Mouse (Mus musculus): ENCODE measurements around the gene Efna4. TPM values are rescaled to one million over a fixed set of nuclear protein-coding genes. Genes with fewer than 3 reads are reported as not detected.
A peak's percentile ranks its signal among the peaks of the same experiment; 100 is the strongest.

Gene Efna4
- polyA plus RNA-seq, 1 experiment from 2014 or later = 1.0 TPM

DNA sequence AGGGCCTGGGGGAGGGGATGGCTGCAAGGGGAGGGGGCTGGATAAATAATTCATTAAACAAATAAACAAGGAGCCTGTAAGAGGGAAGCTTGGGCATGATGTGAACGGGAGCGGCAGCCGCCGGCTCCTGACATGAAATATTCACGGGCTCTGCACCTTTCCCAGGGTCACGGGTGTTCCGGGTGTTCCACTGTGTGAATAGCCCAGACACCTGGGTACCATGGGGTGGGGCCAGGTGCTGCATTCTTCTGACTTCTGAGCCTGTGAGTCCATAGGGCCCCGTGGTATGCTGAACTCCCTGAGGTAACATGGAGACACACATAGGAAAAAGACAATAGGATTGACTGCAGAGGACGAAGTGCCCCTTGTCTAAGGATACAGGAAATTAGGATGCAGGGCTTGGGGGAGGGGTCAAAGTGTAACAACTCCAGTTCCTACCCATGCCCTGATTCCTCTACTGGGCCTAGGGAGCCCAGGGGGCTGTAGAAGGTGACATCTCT, 10.4 kb downstream of the Efna4 start:
- Histone ChIP-seq H3K27me3 (peaks cover 83% of the 10 kb centered on the region), H3K27ac (no peak overlapping the region), H3K9ac (no peak overlapping the region), H3K4me3 (replicated peaks) (no peak overlapping the region), H3K36me3 (no peaks in the 10 kb centered on the region), H3K4me1 (replicated peaks) (peaks cover 10% of the 10 kb centered on the region), H3K4me2 (no peak overlapping the region), H3K9me3 (replicated peaks) (no peaks in the 10 kb centered on the region)
- WGBS (ENCODE audit: insufficient replicate concordance) = 54% methylated on average over 9 of the region's 9 CpGs
- DNase-seq = no peak
- no peak for ATAC-seq (ENCODE audit: low read depth)

DNA sequence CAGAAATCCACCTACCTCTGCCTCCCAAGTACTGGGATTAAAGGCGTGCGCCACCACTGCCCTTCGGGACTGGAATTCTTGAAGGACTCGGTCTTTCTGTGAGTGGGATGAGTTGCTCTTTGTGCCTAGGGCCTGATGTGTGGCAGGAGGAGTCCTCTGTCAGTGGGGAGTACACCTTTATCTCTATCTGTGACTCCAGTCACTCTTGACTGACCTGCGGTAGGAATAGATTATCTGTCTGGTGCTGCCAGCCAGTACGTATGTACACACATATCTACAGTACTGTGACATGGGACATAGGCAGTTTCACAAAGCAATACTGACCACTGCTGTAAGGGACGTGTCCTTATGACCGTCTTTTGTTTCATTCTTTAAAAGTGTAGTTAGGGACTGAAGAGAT, 11.9 kb downstream of the Efna4 start:
- Histone ChIP-seq H3K4me1 (replicated peaks) (peaks cover 25% of the 10 kb centered on the region), H3K4me2 (no peak overlapping the region), H3K27me3 (peaks cover 90% of the 10 kb centered on the region), H3K27ac (no peak overlapping the region), H3K36me3 (no peaks in the 10 kb centered on the region), H3K9me3 (replicated peaks) (no peaks in the 10 kb centered on the region), H3K9ac (no peak overlapping the region), H3K4me3 (replicated peaks) (no peak overlapping the region)
- ATAC-seq (ENCODE audit: low read depth) (no peak), DNase-seq (no peak)
- 56% methylated on average over 8 of the region's 8 CpGs for WGBS (ENCODE audit: insufficient replicate concordance)

GRCm38 (mm10) chr3:89322514-89323165, 15.2 kb downstream of the Efna4 start, which contains the start of gene Efna3:
Efna3 (minus strand) TSS chr3:89322965.
- no peaks in the 10 kb centered on the region for H3K36me3 ChIP-seq
- peaks cover 96% of the 10 kb centered on the region for H3K27me3 ChIP-seq
- no peaks in the 10 kb centered on the region for H3K9me3 ChIP-seq (replicated peaks)
- DNase-seq (no peak), ATAC-seq (ENCODE audit: low read depth) (peak; percentile 27; the same call in 1 of the 2 replicates)
- peak within 1 kb of the TSS; percentile 66 for H3K4me2 ChIP-seq
- peaks cover 43% of the 10 kb centered on the region for H3K4me1 ChIP-seq (replicated peaks)
- peak within 1 kb of the TSS; percentile 47 for H3K4me3 ChIP-seq (replicated peaks)
- peak within 1 kb of the TSS; percentile 31 for H3K9ac ChIP-seq
- 2% methylated on average over 53 of the region's 53 CpGs for WGBS (ENCODE audit: insufficient replicate concordance)
- no peak within 1 kb of the TSS for H3K27ac ChIP-seq

GRCm38 (mm10) chr3:89322131-89322500, 15.7 kb downstream of the Efna4 start:
- no peaks in the 10 kb centered on the region for H3K36me3 ChIP-seq
- H3K9ac ChIP-seq = peak overlapping the region; percentile 31
- H3K4me2 ChIP-seq = peak overlapping the region; percentile 66
- 4% methylated on average over 14 of the region's 14 CpGs for WGBS (ENCODE audit: insufficient replicate concordance)
- no peak overlapping the region for H3K27ac ChIP-seq
- H3K4me1 ChIP-seq (replicated peaks) = peaks cover 43% of the 10 kb centered on the region
- DNase-seq (no peak), ATAC-seq (ENCODE audit: low read depth) (no peak)
- H3K4me3 ChIP-seq (replicated peaks) = peak overlapping the region; percentile 47
- peaks cover 96% of the 10 kb centered on the region for H3K27me3 ChIP-seq
- no peaks in the 10 kb centered on the region for H3K9me3 ChIP-seq (replicated peaks)

DNA sequence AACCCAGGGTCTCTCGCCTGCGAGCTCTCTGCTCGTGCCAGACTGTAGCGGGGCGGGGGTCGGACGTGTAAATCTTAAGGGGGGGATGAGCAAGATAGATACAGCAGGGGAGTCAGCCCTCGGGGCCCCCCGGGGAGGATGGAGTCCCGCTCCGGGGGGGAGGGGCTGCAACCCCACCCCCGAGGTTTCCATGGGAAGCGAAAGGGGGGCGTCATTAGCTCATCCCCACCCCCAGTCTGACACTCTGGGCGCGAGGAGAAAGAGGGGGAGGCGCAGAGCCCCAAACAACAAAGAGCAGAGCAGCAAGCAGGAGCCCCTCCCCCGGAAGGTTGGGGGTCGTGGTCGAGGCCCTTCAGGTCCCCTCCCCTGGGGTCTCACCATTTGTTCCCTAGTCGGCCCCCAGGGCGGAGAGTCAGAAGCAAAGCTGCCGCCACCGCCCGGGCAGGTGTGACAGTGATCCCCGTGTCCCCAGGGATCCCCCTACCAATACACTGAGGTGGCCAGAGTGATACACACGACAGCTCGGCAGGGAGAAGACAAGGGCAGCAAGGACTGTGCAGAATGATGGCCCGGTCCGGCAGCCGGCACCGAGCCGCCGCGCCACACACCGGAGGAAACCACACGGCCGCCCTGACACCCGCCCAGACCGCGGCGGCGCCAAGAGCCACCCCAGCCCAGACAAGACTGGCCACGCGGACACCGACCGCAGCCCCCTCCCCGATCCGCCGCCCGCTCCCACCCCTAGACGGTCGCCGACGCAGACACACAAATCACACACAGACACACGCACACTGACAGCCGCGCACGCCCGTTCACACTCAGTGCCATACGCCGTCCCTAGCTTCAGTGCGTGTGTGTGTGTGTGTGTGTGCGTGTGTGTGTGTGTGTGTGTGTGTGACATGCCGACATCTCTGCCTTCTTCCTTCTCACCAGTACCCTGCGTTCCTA, 16.4 kb downstream of the Efna4 start:
- H3K4me1 ChIP-seq (replicated peaks) = peaks cover 44% of the 10 kb centered on the region
- WGBS (ENCODE audit: insufficient replicate concordance) = 3% methylated on average over 65 of the region's 66 CpGs
- DNase-seq = no peak
- H3K9ac ChIP-seq = no peak overlapping the region
- peaks cover 96% of the 10 kb centered on the region for H3K27me3 ChIP-seq
- no peaks in the 10 kb centered on the region for H3K9me3 ChIP-seq (replicated peaks)
- peak overlapping the region; percentile 66 for H3K4me2 ChIP-seq
- no peaks in the 10 kb centered on the region for H3K36me3 ChIP-seq
- no peak overlapping the region for H3K27ac ChIP-seq
- peak overlapping the region; percentile 47 for H3K4me3 ChIP-seq (replicated peaks)
- ATAC-seq (ENCODE audit: low read depth) = no peak

DNA sequence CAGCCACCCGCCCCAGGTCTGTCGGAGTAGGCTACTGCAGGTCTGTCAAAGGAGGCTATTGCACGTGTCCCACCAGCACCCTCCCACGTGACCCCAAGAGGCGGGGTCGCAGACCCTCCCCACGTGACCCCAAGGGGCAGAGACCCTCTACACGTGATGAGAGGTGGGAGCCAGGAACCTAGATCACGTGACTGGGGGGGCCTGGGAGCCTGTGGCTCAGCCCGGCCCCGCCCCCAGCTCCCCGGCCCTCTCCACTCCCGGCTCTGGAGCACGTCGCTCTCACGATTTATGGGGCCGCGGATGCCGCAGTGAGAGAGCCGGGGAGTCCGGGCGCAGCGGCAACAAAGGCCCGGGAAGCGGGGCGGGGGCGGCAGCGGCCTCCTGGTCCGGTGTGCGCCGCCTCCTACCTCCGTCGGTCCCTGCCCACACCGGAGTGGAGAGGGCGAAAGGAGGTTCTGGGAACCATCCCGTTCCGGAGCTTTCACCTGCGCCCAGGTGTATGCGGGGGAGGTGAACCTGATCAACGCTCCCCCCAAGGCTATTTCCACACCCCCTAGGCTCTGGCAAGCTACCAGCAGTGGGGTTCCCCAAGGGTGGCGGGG, 17.1 kb downstream of the Efna4 start:
- ATAC-seq (ENCODE audit: low read depth) (no peak), DNase-seq (no peak)
- H3K27me3 ChIP-seq = peaks cover 99% of the 10 kb centered on the region
- no peak overlapping the region for H3K9ac ChIP-seq
- H3K27ac ChIP-seq = no peak overlapping the region
- no peaks in the 10 kb centered on the region for H3K36me3 ChIP-seq
- H3K9me3 ChIP-seq (replicated peaks) = no peaks in the 10 kb centered on the region
- WGBS (ENCODE audit: insufficient replicate concordance) = under 1% methylated on average over 26 of the region's 41 CpGs
- H3K4me2 ChIP-seq = peak overlapping the region; percentile 66
- peaks cover 47% of the 10 kb centered on the region for H3K4me1 ChIP-seq (replicated peaks)
- peak overlapping the region; percentile 47 for H3K4me3 ChIP-seq (replicated peaks)

GRCm38 (mm10) chr3:89319591-89320350, 18.1 kb downstream of the Efna4 start:
- 4% methylated on average over 58 of the region's 58 CpGs for WGBS (ENCODE audit: insufficient replicate concordance)
- Histone ChIP-seq H3K9me3 (replicated peaks) (no peaks in the 10 kb centered on the region), H3K4me1 (replicated peaks) (peaks cover 47% of the 10 kb centered on the region), H3K4me2 (peak overlapping the region; percentile 66), H3K36me3 (no peaks in the 10 kb centered on the region), H3K27me3 (peaks cover 92% of the 10 kb centered on the region), H3K27ac (no peak overlapping the region), H3K9ac (no peak overlapping the region), H3K4me3 (replicated peaks) (peak overlapping the region; percentile 40)
- no peak for DNase-seq
- no peak for ATAC-seq (ENCODE audit: low read depth)

GRCm38 (mm10) chr3:89318971-89319590, 18.7 kb downstream of the Efna4 start:
- Histone ChIP-seq H3K4me3 (replicated peaks) (peak overlapping the region; percentile 40), H3K36me3 (no peaks in the 10 kb centered on the region), H3K4me1 (replicated peaks) (peaks cover 47% of the 10 kb centered on the region), H3K9me3 (replicated peaks) (no peaks in the 10 kb centered on the region), H3K9ac (no peak overlapping the region), H3K27me3 (peaks cover 89% of the 10 kb centered on the region), H3K4me2 (peak overlapping the region; percentile 54), H3K27ac (no peak overlapping the region)
- ATAC-seq (ENCODE audit: low read depth) (no peak), DNase-seq (no peak)
- WGBS (ENCODE audit: insufficient replicate concordance) = 12% methylated on average over 21 of the region's 21 CpGs

- no peak for ATAC-seq (ENCODE audit: low read depth)
Measured at GRCm38 (mm10) chr3:89318316-89318715, 19.5 kb downstream of the Efna4 start.

DNA sequence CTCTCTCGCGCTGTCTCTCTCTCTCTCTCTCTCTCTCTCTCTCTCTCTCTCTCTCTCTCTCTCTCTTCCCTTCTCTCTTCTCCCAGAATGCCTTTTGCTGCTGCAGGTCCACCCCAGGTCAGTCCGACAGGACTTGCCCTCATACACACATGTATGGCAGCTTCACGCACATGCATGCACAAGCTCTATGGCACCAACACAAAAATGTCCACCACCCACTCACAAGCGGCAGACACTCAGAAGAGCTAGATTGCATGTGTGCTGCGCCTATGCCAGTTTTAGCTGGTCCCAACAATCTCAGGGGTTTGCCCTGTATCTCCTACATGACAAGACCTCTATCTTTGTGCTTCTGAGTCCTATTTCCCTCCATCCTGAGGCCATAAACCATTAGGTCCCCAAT, 20.6 kb downstream of the Efna4 start:
- Histone ChIP-seq H3K27me3 (peaks cover 72% of the 10 kb centered on the region), H3K36me3 (no peaks in the 10 kb centered on the region), H3K9me3 (replicated peaks) (no peaks in the 10 kb centered on the region), H3K27ac (no peak overlapping the region), H3K4me3 (replicated peaks) (no peak overlapping the region), H3K4me1 (replicated peaks) (peaks cover 40% of the 10 kb centered on the region), H3K4me2 (no peak overlapping the region), H3K9ac (no peak overlapping the region)
- ATAC-seq (ENCODE audit: low read depth) (no peak), DNase-seq (no peak)
- WGBS (ENCODE audit: insufficient replicate concordance) = 63% methylated on average over 6 of the region's 6 CpGs

More at GRCm38 (mm10) chr3:89318316-89318715, 19.5 kb downstream of the Efna4 start:
- H3K4me1 ChIP-seq (replicated peaks) = peaks cover 47% of the 10 kb centered on the region
- no peak overlapping the region for H3K9ac ChIP-seq
- no peak overlapping the region for H3K4me2 ChIP-seq
- no peaks in the 10 kb centered on the region for H3K9me3 ChIP-seq (replicated peaks)
- peaks cover 83% of the 10 kb centered on the region for H3K27me3 ChIP-seq
- H3K36me3 ChIP-seq = no peaks in the 10 kb centered on the region
- WGBS (ENCODE audit: insufficient replicate concordance) = 68% methylated on average over 8 of the region's 8 CpGs
- no peak overlapping the region for H3K4me3 ChIP-seq (replicated peaks)
- no peak for DNase-seq
- H3K27ac ChIP-seq = no peak overlapping the region

Measured in liver, embryonic 13.5 days (tissue).